Mouse (Mus musculus) megakaryocyte progenitor cell, adult 5-6 weeks (primary cell): ENCODE measurements around the gene Cnot1. TPM values are rescaled to one million over a fixed set of nuclear protein-coding genes. Genes with fewer than 3 reads are reported as not detected.

Experiments
- ATAC-seq: replicated peaks from 2 replicates; pipeline ENCODE4 v1.8.0; 2016; ENCODE audit warnings: mild to moderate bottlenecking, moderate TSS enrichment, inconsistent platforms; ENCODE audit not compliant: poor library complexity
- total RNA-seq, 2 experiments: library from RNA; stranded (forward) in 1 of 2; stranded (reverse) in 1 of 2; fragments of 157-497, 149-512 nt in 1 of 2; fragments of 200-1000 nt in 1 of 2; gene quantifications; 2 replicates each; pipeline versions ENCODE4 v1.2.3 to v1.2.4; 2015 to 2017

Gene Cnot1
- total RNA-seq, 2 experiments from 2014 or later: 104 to 287 TPM

DNA sequence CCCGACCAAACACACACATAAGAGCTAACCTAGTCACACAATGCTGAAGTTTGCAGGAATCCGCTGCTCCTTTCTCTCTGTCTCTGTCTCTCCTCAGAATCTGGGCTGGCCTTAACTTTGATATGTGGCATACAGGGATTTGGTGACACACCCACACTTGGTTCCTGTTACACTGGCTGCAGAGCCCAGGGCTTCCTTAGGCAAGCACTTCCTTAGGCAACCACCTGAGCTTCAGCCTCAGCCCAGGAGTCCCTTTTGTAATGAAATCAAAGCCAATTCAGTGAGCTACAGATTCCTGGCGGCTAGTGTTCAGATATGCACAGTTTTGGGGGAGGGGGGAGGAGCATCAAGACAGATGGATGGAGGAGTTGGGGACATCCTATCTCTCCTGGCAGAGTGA lies 10.3 kb upstream of the Cnot1 start:
- ATAC-seq: peak; percentile 14; the same call in 1 of the 2 replicates

DNA sequence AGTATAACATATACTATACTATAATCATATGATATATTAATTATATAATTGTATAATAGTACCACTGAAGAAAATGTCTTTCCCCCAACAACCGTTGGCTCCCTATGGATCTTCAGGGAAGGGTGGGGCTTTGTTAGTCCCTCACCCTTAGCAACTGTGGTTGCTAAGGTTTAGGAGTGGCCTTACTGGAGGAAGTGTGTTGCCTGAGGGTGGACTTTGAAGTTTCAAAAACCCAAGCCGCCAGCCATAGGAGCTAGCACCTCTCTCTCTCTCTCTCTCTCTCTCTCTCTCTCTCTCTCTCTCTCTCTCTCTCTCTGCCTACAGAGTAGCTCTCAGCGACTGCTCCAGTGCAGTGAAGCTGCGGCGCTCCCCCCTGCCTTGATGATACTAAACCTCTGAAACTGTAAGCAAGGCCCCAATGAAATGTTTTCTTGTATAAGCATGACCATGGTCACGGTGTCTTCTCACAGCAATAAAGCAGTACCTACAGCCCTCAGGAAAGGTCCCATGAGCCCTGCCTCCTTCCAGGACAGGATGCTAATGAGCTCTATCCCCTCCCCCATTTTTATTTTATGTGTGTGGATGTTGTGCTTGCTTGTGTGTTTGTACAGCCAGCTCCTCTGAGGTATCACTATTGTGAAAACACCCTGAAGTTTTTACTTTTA lies 8.9 kb upstream of the Cnot1 start:
- ATAC-seq: no peak

DNA sequence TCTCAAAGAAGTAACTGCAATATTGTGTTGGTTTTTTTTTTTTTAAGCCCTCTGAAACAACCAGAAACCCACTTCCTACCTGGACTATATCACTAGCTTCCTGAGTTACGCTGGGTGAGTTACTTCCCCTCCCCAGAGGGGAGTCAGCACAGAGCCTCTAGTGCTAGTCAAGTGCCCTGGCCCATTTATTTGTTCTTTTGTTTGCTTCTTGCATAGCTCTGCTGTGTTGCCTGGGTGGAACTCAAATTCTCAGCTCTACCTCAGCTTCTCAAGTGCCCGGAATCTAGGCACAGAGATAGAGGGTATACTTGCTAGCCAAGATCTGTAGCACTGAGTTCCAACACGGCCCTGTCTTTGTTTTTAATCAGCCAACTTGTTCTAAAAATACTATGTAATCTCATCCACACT lies 2.9 kb upstream of the Cnot1 start:
- no peak for ATAC-seq

DNA sequence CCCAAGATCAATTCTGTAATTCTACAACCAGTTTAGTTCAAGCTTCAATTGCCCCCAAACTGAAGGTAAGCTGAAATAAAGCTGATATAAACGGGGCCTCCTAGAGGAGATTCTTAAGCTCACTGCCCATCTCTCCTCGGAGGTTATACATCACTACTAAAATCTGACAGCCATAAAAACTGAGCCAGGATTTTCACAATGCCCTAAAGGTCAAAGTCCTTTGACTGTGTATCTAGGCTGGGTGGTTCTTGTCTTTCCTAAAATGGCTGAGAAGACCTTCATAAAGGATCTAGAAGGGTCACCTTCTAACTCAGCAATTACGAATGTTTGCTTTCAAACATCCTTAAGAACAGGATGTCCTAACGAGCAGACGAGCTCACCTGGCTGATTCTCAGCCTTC lies 1.9 kb upstream of the Cnot1 start:
- no peak for ATAC-seq

DNA sequence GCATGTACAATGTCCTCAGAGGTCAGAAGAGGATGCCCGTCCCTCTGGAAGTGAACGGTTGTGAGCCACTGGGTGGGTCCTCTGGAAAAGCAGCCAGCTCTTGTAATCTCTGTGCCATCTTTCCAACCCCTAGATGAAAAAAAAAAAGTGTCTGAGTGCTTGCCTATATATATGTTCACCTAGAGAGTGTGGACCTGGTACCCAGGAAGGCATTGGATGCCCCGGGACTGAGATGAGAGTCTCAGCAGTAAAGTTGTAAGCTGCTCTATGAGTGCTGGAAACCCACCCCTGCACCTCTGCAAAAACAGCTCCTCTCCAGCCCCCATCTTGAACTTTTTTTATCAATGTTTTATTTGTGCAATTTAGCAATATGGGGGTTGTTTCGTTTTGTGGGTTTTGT lies 1.4 kb upstream of the Cnot1 start:
- ATAC-seq: no peak

DNA sequence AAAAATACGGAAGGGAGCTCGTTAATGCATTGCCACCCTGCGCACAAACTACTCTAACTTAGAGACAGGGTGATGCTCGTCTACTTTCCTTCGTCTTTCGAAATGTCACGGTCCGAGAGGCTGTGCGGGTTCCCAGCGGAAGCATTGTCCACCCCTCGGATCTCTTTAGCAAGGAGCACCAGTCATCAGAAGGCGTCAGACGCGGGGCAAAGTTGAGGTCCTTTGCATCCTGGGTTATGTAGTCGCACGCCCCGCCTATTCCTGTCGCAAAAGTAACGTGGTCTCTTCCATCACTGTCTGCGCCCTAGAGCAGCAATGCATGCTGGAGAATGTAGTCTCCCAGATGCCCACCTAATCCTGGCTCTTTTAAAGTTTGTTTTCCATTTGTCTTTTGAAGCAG lies 597 bp upstream of the Cnot1 start:
- ATAC-seq: peak; percentile 81

DNA sequence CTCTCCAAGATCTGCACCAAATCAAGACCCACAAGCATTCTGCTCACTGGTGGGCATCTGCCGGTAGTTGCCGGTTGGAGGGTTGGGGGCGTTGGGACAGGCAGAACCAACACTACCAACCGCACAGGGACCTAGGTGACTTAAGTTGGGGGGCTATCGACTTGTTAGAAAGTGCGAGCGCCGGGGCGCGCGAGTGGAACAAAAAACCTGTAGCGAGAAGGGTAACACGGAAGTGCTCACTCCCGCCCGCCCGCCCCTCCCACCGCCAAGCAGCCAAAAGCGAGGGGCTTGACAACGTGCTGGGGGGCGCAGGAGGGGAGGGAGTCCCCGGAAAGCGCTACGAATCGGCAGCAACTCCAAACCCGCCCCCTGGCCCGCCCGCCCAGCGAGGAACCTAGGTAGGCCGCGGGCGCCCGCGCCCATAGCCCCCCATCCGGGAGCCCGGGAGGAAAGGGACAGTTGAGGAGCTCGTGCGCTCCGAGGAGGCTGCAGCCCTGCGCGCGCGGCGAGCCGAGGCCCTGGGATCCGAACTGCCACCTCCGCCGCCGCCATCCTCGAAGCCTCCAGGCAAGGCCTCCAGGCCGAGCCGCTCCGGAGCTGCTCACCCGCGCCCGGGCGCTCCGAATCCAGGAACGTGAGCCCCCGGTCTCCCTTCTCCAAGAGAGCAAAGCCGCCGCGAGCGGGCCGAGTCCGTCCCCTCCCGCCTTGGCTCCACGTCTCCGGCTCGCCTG lies 638 bp downstream of the Cnot1 start:
- no peak for ATAC-seq

DNA sequence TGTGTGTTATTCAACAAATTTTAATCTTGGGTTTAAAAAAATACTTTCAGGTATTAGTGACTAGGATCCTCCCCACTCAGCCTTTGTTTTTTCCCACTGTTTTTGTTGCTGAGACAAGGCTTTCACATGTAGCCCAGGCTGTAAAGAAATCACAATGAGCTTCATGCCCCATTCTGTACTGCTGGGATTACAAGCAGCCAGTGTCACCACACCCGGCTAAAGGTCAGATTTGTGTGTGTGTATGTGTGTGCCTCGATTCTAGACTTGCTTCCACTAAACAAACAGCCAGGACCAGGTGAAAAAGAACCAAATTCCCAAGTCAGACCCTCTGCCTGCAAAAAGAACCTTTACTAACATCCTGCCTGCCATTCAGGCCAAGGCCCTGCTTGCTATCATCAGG lies 1.8 kb downstream of the Cnot1 start:
- ATAC-seq: no peak

DNA sequence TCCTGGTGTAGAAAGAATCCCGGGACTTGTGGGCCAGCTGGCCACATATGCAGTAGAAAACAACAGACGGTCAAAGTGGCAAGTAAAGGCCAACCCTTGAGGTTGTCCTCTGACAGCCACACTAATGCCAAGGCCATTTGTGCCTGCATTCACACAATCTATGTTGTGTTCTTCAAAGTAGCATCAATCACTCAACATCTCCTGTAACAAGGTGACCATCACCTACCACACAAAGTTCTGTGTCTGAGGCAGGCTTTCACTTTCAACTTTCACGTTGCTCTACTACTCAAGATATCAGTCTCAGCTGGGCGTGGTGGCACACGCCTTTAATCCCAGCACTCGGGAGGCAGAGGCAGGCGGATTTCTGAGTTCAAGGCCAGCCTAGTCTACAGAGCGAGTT lies 5.0 kb downstream of the Cnot1 start:
- no peak for ATAC-seq

DNA sequence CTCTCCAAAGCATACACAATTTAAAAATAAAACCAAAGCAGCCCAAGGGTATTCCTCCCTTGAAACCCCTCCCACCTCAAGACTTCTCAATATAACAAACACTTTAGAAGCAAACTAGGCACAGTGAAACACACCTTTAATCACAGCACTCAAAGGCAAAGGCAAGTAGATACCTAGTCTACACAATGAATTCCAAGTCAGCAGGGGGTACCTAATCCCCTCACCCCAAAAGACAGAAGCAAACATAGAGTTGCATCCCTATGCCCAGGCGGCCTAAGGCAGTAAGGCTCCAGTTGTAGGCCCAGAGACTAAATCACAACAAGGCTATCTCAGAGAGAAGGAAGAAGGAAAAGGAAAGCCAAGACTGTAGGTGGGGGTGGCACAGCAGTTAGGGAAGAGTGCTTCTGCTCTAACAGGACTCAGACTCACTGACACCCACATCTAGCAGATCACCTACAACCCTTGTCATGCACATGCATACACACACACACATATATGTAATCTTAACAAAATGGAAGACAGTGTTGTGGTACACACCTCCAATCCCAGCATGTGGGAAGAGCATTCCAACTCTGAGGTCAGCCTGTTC lies 5.7 kb downstream of the Cnot1 start:
- no peak for ATAC-seq

DNA sequence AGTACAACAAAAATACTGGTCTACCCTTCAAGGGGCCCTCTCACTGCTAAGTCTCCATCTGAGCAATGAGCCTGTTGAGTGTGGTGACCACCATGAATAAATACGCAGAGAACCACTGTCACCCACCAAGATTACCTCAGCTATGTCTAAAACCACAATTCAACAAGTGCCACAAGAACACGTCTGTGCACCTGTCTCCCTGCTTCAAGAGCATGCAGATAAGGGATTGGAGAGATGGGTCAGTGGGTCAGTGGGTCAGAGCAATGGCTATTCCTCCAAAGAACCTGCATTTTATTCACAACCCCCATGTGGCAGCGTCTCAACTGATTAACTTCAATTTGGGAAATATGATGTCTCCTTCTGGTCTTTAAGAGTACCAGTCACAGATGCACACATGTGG lies 6.9 kb downstream of the Cnot1 start:
- ATAC-seq: no peak

DNA sequence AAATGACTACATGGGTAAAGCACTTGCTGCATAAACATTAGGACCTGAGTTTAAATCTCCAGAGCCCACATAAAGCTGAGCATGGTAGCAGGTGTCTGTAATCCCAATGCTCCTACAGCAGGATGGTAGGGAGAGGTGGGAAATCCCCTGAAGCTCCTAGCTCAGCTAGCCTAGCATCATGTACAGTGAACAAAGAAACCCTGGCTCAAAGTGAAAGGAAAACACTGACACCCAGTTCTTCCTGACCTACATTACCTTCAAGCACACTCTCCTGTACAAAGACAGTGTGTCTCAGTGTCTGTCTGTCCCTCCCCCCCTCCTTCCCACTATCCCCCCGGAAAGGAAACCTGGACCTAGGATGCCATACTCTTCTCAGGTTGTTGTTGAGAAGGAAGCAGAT lies 7.4 kb downstream of the Cnot1 start:
- ATAC-seq: no peak

DNA sequence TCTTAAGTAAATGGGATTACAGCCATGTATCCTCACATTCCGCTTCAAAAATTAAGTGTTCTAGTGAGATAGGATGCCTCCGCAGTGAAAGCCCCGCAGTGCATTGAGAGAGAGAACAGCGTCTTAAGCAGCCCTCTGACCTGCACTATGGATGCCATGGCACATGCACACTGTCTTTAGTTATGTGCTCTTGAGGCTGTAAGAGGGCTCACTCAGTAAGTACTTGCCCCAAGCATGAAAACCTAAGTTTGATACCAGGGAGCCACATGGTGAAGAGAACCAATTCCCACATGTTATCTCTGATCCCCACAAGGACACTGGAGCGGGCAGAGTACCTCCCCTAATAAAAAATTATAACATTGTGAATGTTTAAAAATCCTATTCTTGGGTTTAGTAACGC lies 8.1 kb downstream of the Cnot1 start:
- ATAC-seq: peak; percentile 26; the same call in 1 of the 2 replicates

DNA sequence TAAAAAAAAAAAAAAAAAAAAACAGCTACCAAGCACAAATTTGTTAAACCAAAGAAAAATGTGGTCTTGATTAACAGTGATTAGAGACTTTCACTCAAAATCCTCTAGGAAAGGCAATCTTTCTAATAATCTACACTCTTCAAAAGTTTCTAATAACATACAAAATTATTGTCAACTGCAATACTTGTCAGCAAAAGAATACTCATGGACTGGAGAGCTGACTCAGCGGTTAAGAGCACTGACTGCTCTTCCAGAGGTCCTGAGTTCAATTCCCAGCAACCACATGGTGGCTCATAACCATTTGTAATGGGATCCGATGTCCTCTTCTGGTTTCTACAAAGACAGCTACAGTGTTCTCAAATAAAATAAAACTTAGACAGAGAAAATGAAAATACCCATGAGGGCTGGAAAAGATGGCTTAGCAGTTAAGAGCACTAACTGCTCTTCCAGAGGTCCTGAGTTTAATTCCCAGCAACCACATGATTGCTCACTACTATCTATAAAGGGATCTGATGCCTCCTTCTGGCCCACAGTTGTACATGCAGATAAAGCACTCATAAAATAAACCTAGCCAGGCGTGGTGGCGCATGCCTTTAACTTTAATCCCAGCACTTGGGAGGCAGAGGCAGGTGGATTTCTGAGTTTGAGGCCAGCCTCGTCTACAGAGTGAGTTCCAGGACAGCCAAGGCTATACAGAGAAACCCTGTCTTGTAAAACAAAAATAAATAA lies 11.8 kb downstream of the Cnot1 start:
- ATAC-seq: peak; percentile 61; the same call in 1 of the 2 replicates

DNA sequence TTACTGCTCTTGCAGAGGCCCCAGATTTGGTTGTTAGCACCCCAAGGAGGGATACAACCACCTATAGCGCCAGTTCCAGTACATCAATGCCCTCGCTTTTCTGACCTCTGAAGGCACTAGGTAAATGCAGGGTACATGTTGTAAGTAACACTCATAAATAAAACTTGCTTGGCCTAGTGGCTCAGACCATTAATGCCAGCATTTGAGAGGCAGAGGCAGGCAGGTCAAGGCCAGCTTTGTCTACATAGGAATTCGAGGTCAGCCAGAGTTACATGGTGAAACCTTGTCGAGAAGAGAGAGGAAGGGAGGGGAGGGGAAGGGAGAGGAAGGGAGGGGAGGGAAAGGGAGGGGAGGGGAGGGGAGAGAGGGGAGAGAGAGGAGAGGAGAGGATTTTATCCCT lies 21.7 kb downstream of the Cnot1 start:
- no peak for ATAC-seq

DNA sequence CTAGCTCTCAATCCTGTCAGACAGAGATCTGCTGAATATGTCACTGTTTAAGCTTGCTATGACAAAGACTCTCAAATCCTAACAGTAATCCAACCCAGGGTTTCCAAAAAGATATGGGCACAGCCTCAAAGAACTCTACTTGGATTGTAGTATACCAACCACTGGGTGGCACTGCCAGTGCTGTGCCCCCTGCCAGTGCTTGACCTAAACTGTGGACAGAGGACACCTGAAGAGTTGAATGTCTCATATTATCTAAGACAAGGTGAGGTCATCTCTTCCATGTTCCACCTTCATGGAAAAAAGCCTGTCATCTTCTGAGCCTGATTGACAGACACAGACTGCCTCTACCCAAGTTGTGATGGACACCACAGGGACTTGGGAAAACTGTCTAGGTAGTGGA lies 24.6 kb downstream of the Cnot1 start:
- ATAC-seq: no peak

DNA sequence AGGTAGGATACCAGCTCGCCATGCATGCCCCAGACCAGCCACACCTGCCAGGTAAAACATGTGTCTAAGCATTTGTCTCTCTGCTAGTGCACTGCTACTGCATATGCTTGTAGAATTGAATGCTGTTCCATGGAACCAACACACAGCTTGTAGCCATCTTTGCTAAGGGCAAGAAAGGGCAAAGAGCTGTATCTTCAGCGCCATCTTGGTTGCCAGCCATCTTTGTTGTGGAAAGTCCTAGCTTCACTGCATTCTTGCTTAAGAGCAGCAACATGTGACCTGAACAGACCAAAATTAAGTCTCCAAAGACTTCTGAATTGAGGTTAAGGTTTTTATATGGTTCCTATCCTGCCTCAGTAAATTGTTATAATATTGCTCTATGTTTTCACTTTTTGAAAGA lies 25.5 kb downstream of the Cnot1 start:
- no peak for ATAC-seq

DNA sequence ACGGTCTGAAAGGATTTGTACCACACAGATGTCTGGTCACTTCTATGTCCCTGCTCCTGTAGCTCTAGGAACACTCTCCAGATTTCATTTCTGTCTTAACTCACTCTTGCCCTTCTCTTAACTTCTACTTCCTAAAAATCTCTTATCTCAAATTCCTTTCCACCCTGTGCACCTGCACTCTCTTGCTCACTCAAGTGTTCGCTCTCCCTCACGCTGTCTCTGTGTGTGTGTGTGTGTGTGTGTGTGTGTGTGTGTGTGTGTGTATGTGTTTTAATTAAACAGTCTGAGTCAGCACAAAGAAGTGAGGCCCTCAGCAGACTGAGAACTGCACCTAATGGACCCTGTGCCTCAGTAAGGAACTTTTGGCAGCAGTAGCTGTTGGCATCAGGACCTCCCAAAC lies 26.2 kb downstream of the Cnot1 start:
- no peak for ATAC-seq

DNA sequence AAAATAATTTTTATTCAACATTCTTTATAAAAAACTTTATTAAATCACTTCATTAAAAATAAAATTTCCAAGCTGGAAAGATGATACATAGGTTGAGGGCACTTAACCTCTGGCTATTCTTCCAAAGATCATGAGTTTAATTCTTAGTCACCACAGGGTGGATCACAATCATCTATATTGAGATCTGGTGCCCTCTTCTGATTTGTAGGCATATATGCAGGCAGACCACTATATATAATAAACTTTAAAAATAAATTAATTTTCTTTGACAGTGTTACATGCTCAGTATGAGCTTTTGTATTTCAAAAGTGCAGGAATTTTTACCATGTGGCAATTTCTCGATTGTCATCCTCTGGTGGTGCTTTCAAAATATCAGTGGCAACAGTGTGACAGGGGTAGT lies 43.1 kb downstream of the Cnot1 start:
- ATAC-seq: peak; percentile 48; the same call in 1 of the 2 replicates

DNA sequence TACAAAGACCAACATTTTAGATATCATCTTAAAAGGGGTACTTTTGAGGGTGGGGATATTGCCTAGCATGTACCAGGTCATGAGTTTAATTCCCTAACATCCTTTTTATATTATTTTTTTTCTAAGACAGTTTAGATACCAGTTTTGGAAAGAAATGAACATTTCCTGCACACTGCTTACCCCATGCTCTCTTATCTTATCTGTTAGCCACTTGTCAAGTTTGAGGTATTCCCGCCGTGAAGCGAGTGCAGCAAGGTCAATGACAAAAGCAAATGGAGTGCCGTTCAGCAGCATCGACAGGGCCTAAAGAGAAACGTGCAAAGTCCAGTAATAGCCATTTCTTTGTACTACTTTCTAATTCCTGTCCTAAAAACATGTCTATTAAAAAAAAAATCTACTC lies 46.9 kb downstream of the Cnot1 start:
- peak; percentile 63 for ATAC-seq

DNA sequence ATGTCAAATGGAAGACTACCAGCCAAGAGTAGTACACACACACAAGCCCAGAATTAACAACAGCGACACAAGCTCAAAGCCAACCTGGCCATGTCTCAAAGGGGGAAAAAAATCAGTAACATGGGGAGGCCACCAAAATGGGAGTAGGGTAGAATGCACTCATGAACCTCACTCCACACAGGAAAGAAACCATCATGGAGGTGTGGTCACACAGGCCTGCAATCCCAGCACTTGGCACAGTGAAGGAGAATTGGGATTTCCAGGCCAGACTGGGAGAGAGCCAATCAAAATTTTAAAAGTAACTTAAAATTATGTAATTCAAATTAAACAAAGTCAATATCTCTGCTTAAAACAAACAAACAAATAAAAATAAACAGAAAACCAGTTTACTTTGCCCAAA lies 55.3 kb downstream of the Cnot1 start:
- ATAC-seq: no peak

DNA sequence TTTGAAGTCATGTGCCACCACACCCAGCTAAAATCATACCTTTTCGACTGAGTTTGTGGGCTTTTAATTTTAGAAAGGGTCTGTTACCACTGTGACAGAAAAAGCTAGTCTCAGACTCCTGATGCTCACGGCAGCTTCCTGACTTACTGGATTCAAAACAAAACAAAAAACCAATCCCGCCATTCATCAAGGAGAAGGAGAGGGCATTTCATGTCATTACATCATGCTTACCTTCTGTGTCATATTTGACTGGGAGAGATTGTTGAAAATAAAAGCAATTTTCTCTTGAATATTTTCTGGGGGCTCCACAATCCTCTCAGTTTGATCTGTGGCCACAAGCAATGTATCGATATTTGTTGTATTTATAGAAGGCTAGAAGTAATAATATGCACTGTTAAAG lies 59.2 kb downstream of the Cnot1 start:
- ATAC-seq: no peak
